Mouse (Mus musculus) ES-Bruce4 (cell line): ENCODE results near the gene Tmed10.

Source experiments
- EP300 ChIP-seq: IDR thresholded peaks from 2 replicates; pipeline ENCODE4 v1.6.1; 2011; ENCODE audit warnings: low read depth, low read length; ENCODE audit not compliant: insufficient read depth
- POLR2A ChIP-seq: IDR thresholded peaks from one replicate; pipeline ENCODE4 v1.8.1; 2011; ENCODE audit warnings: low read length; ENCODE audit not compliant: insufficient read depth

DNA sequence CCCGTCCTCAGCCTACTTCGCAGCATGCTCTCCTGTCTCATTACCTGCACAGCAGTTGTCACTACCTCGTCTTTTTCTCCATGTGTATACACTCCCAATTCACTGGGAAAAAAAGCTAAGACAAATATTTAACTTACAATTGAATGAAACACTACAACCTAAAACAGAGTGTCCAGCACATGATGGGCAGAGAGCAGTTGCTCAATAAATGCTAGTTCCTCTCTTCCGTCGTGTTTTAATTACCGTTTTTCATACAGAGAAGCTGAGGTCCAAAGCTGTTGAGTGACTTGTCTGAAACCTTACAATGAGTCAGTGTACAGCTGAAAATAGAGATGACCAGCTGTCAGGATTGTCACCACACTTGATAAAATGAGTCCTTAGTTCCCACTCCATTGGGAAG is 6.9 kb upstream of the Tmed10 start:
- no peak for TF ChIP-seq POLR2A
- no peak for TF ChIP-seq EP300
